Mouse (Mus musculus): ENCODE data around the gene Cpsf6. TPM values are rescaled to one million over a fixed set of nuclear protein-coding genes. Genes with fewer than 3 reads are reported as not detected.

Gene Cpsf6
- polyA plus RNA-seq, 1 experiment = 21.8 TPM

GRCm38 (mm10) chr10:117420502-117421282, 40.9 kb upstream of the Cpsf6 start:
- TF ChIP-seq SRF (IDR thresholded peaks at IDR 0.05; ENCODE audit: control insufficient read depth, insufficient read length, low read depth) (no peak), CEBPB (IDR thresholded peaks at IDR 0.05; ENCODE audit: insufficient read depth, poor library complexity, severe bottlenecking) (no peak), POLR2AphosphoS2 (IDR thresholded peaks at IDR 0.05; ENCODE audit: insufficient read length, low read depth) (no peak), MAX (IDR thresholded peaks at IDR 0.05; ENCODE audit: low read depth) (no peak), USF1 (IDR thresholded peaks at IDR 0.05; ENCODE audit: low read depth) (no peak), MYOD1 (IDR thresholded peaks at IDR 0.05; ENCODE audit: control insufficient read depth in 1 of 3, insufficient read length in 2 of 3, low read depth in 2 of 3) (no peak), TCF3 (IDR thresholded peaks at IDR 0.05; ENCODE audit: insufficient read length, low read depth) (no peak), TCF12 (IDR thresholded peaks at IDR 0.05; ENCODE audit: insufficient read depth, poor library complexity, severe bottlenecking) (no peak), E2F4 (IDR thresholded peaks at IDR 0.05; ENCODE audit: insufficient read depth) (no peak), REST (IDR thresholded peaks at IDR 0.05; ENCODE audit: insufficient read depth, insufficient read length) (no peak), MYOG (IDR thresholded peaks at IDR 0.05; ENCODE audit: control insufficient read depth in 1 of 3, insufficient read depth in 1 of 3, insufficient read length in 2 of 3, low read depth in 2 of 3) (no peak)
- Histone ChIP-seq H3K79me2 (ENCODE audit: control insufficient read depth, insufficient read depth) (no peaks in the 10 kb centered on the region), H3K27me3 (ENCODE audit: control insufficient read depth, insufficient read depth, insufficient read length) (peaks cover 13% of the 10 kb centered on the region)

GRCm38 (mm10) chr10:117419577-117420290, 39.9 kb upstream of the Cpsf6 start:
- peaks cover 13% of the 10 kb centered on the region for H3K27me3 ChIP-seq (ENCODE audit: control insufficient read depth, insufficient read depth, insufficient read length)
- H3K79me2 ChIP-seq (ENCODE audit: control insufficient read depth, insufficient read depth) = no peaks in the 10 kb centered on the region
- H3K4me3 ChIP-seq = no peak overlapping the region
- no peak for TF ChIP-seq MYOD1 (IDR thresholded peaks at IDR 0.05; ENCODE audit: control insufficient read depth in 1 of 3, insufficient read length in 2 of 3, low read depth in 2 of 3)
- no peak for TF ChIP-seq CEBPB (IDR thresholded peaks at IDR 0.05; ENCODE audit: insufficient read depth, poor library complexity, severe bottlenecking)
- no peak for TF ChIP-seq TCF12 (IDR thresholded peaks at IDR 0.05; ENCODE audit: insufficient read depth, poor library complexity, severe bottlenecking)
- no peak for TF ChIP-seq POLR2A (IDR thresholded peaks at IDR 0.05; ENCODE audit: insufficient read length, low read depth)
- no peak for TF ChIP-seq MAX (IDR thresholded peaks at IDR 0.05; ENCODE audit: low read depth)
- no peak for TF ChIP-seq SRF (IDR thresholded peaks at IDR 0.05; ENCODE audit: control insufficient read depth, insufficient read length, low read depth)
- TF ChIP-seq E2F4 (IDR thresholded peaks at IDR 0.05; ENCODE audit: insufficient read depth) = no peak
- TF ChIP-seq POLR2AphosphoS2 (IDR thresholded peaks at IDR 0.05; ENCODE audit: insufficient read length, low read depth) = no peak
- TF ChIP-seq USF1 (IDR thresholded peaks at IDR 0.05; ENCODE audit: low read depth) = no peak
- TF ChIP-seq MYOG (IDR thresholded peaks at IDR 0.05; ENCODE audit: control insufficient read depth in 1 of 3, insufficient read depth in 1 of 3, insufficient read length in 2 of 3, low read depth in 2 of 3) = no peak
- no peak overlapping the region for H3ac ChIP-seq (ENCODE audit: control insufficient read depth, insufficient read length)
- H3K4me2 ChIP-seq (ENCODE audit: low read depth) = no peak overlapping the region
- no peaks in the 10 kb centered on the region for H3K36me3 ChIP-seq (ENCODE audit: control insufficient read depth, insufficient read depth)

More at GRCm38 (mm10) chr10:117420502-117421282, 40.9 kb upstream of the Cpsf6 start:
- Histone ChIP-seq H3K4me3 (no peak overlapping the region), H3ac (ENCODE audit: control insufficient read depth, insufficient read length) (no peak overlapping the region), H3K4me2 (ENCODE audit: low read depth) (no peak overlapping the region), H3K36me3 (ENCODE audit: control insufficient read depth, insufficient read depth) (no peaks in the 10 kb centered on the region)

- no peak overlapping the region for H3ac ChIP-seq (ENCODE audit: control insufficient read depth, insufficient read length)
- H3K27me3 ChIP-seq (ENCODE audit: control insufficient read depth, insufficient read depth, insufficient read length) = peaks cover 8% of the 10 kb centered on the region
- TF ChIP-seq USF1 (IDR thresholded peaks at IDR 0.05; ENCODE audit: low read depth) (peak; percentile 37), TCF3 (IDR thresholded peaks at IDR 0.05; ENCODE audit: insufficient read length, low read depth) (no peak), POLR2A (IDR thresholded peaks at IDR 0.05; ENCODE audit: insufficient read length, low read depth) (no peak), MYOD1 (IDR thresholded peaks at IDR 0.05; ENCODE audit: control insufficient read depth in 1 of 3, insufficient read length in 2 of 3, low read depth in 2 of 3) (no peak), MYOG (IDR thresholded peaks at IDR 0.05; ENCODE audit: control insufficient read depth in 1 of 3, insufficient read depth in 1 of 3, insufficient read length in 2 of 3, low read depth in 2 of 3) (no peak), CEBPB (IDR thresholded peaks at IDR 0.05; ENCODE audit: insufficient read depth, poor library complexity, severe bottlenecking) (no peak), REST (IDR thresholded peaks at IDR 0.05; ENCODE audit: insufficient read depth, insufficient read length) (no peak)
- no peaks in the 10 kb centered on the region for H3K79me2 ChIP-seq (ENCODE audit: control insufficient read depth, insufficient read depth)
- H3K4me2 ChIP-seq (ENCODE audit: low read depth) = peak overlapping the region; percentile 81
- peak overlapping the region; percentile 12 for H3K4me3 ChIP-seq
- H3K36me3 ChIP-seq (ENCODE audit: control insufficient read depth, insufficient read depth) = no peaks in the 10 kb centered on the region
Measured at GRCm38 (mm10) chr10:117418668-117419237, 38.9 kb upstream of the Cpsf6 start.

- Histone ChIP-seq H3K4me2 (ENCODE audit: low read depth) (peak overlapping the region; percentile 81), H3ac (ENCODE audit: control insufficient read depth, insufficient read length) (no peak overlapping the region), H3K27me3 (ENCODE audit: control insufficient read depth, insufficient read depth, insufficient read length) (peaks cover 8% of the 10 kb centered on the region), H3K4me3 (peak overlapping the region; percentile 12), H3K36me3 (ENCODE audit: control insufficient read depth, insufficient read depth) (no peaks in the 10 kb centered on the region), H3K79me2 (ENCODE audit: control insufficient read depth, insufficient read depth) (no peaks in the 10 kb centered on the region)
- no peak for TF ChIP-seq POLR2A (IDR thresholded peaks at IDR 0.05; ENCODE audit: insufficient read length, low read depth)
- peak; percentile 47 for TF ChIP-seq USF1 (IDR thresholded peaks at IDR 0.05; ENCODE audit: low read depth)
Measured at GRCm38 (mm10) chr10:117417772-117418667, 38.2 kb upstream of the Cpsf6 start.

Data from myocyte (in vitro differentiated cells).